Mouse (Mus musculus): ENCODE measurements around the gene Xylb.

DNA sequence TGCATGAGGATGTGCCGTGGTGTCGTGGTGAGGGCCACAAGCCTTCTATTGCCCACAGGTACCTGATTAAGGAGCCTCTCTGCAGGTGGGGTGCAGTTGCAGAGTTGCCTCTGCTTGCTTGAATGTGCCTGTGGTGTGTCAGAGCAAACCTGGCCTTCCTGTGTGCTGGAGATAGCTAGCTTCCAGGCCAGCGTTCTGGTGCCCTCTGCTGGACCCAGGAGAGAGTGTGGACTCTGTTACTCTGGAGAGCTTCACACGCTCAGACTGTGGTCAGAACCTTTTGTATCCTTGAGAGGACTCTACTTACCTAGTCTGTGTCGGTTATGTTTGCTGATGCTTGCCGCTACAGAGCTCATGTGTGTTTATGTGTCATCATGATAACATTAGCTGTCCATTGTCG is 73.1 kb downstream of the Xylb start:
- TF ChIP-seq POLR2A (IDR thresholded peaks at IDR 0.05; ENCODE audit: borderline replicate concordance, low read depth, low read length) = no peak
- peak; percentile 76 for TF ChIP-seq CTCF (IDR thresholded peaks at IDR 0.05; ENCODE audit: low read depth, low read length)

Data from bone marrow macrophage, adult 2 months (primary cell).